ENCODE assay signal across 10 mouse cellular contexts in the genomic region with DNA sequence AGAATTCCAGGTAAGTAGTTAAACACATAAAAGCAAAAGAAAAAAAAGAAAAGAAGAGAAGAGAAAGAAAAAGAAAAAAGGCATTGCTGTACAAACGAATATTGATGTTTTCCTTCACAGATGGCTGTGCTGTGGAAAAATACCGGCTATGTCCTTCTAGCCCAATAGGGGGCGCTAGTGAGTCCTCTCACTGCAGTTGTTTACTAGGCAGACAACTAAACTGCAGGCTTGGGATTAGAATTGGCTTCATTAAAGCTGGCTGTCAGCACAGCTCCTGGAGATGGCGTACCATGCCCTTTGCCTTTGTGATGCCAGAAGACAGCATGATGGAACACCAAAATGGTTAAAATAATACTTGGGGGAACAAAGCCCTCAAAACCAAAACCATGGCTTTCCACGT. TPM values are rescaled to one million over a fixed set of nuclear protein-coding genes. Genes with fewer than 3 reads are reported as not detected.
A peak's percentile ranks its signal among the peaks of the same experiment; 100 is the strongest.
DNase-seq lines count a peak whose midpoint lies in the region; ATAC-seq and TF ChIP-seq lines count a peak whose summit lies in the region.
"Had no signal": no experiment of that assay in that cellular context is flagged by ENCODE, and none has a peak within 500 bp of the region (broad histone marks: within the 10 kb centered on the region; RNA-seq: fewer than 3 reads in every experiment).

No protein-coding gene starts in this region.

- H3K4me3 ChIP-seq in liver, embryonic 14.5 days (ENCODE audit: insufficient read depth in 1 of 2, low read depth in 2 of 2, low read length in 2 of 2) = no peak overlapping the region
- H3K4me3 ChIP-seq: liver, embryonic 15.5 days had no signal

- no peaks in the 10 kb centered on the region for H3K36me3 ChIP-seq in liver, embryonic 14.5 days (replicated peaks; ENCODE audit: control insufficient read depth, insufficient read depth, low read depth)
- H3K36me3 ChIP-seq: liver, embryonic 15.5 days had no signal

- no peak overlapping the region for H3K27ac ChIP-seq in liver, embryonic 14.5 days

- H3K4me1 ChIP-seq in liver, embryonic 14.5 days (replicated peaks; ENCODE audit: control insufficient read depth in 2 of 2, insufficient read depth in 2 of 2, low read length in 1 of 2) = peaks cover 7 to 23% of the 10 kb centered on the region in 2 experiments

- ATAC-seq in liver, embryonic 14.5 days (ENCODE audit: insufficient read depth) = no peak; the same call in 1 of the 2 replicates

- peak; percentile 85 for TF ChIP-seq CTCF in liver, embryonic 14.5 days (IDR thresholded peaks at IDR 0.05; ENCODE audit: low read depth)

- H3K9me3 ChIP-seq in liver, embryonic 14.5 days (ENCODE audit: control insufficient read depth, low read length) = no peaks in the 10 kb centered on the region
- H3K9me3 ChIP-seq: liver, embryonic 15.5 days had no signal

- no peak overlapping the region for H3K4me2 ChIP-seq in liver, embryonic 14.5 days (ENCODE audit: low read depth)

- H3K9ac ChIP-seq in liver, embryonic 14.5 days (replicated peaks) = no peak overlapping the region
- H3K9ac ChIP-seq: liver, embryonic 15.5 days had no signal

- TF ChIP-seq EP300 in liver, embryonic 14.5 days (IDR thresholded peaks at IDR 0.05; ENCODE audit: low read depth) = no peak

- peaks cover 48% of the 10 kb centered on the region for H3K27me3 ChIP-seq in liver, embryonic 14.5 days (ENCODE audit: control insufficient read depth, insufficient read depth, low read length)

- WGBS in liver, embryonic 14.5 days (ENCODE audit: insufficient replicate concordance) = 29% methylated on average over 5 of the region's 5 CpGs

- peak; percentile 54 for DNase-seq in adrenal gland, postnatal 10 days
- no peak for DNase-seq in adrenal gland, postnatal 4 days (ENCODE audit: low spot score in 2 of 2)
- DNase-seq in layer of hippocampus, adult 11-12 months (ENCODE audit: low spot score) = peak; percentile 15
- no peak for DNase-seq in layer of hippocampus, postnatal 36 days
- peak; percentile 44 for DNase-seq in adipocyte (ENCODE audit: low spot score)
- DNase-seq in liver, embryonic 14.5 days (ENCODE audit: low read depth in 3 of 3, low spot score in 3 of 3) = peak in 1 of 3 experiments; percentile 23
- peak; percentile 55 for DNase-seq in thymus, postnatal 25 days
- DNase-seq in left cerebral cortex, adult 8-10 months (ENCODE audit: low spot score in 2 of 2) = no peak

RNA-seq across cellular contexts. Expression of a gene that starts 5.3 kb away (rescaled TPM):
- not detected for total RNA-seq in adrenal gland, postnatal 10 days (2021)
- total RNA-seq in adrenal gland, postnatal 4 days (2021) = not detected
- not detected for total RNA-seq in layer of hippocampus, postnatal 36 days (2021)
- polyA plus RNA-seq in liver, embryonic 14.5 days (2012; rRNA removed) = not detected in 2 replicates
- not detected in 2 replicates for polyA plus RNA-seq in liver, embryonic 14.5 days (2014; fragmentation: Nextera tagmentation; extraction: Ambion mirVana)
- total RNA-seq in left cerebral cortex, adult 8-10 months (2022) = not detected
- polyA plus RNA-seq: C2C12; liver, embryonic 15.5 days had no signal

Comparison
In these comparisons a context has a peak if more than half of its experiments do, and no peak if none do; other contexts are left out.
1. DNase-seq: peak in adrenal gland, postnatal 10 days (single experiment), layer of hippocampus, adult 11-12 months (single experiment), adipocyte (single experiment) and thymus, postnatal 25 days (single experiment); none in adrenal gland, postnatal 4 days (0 of 2), layer of hippocampus, postnatal 36 days (0 of 2) and left cerebral cortex, adult 8-10 months (0 of 2).